Mouse (Mus musculus): ENCODE measurements at regions not wholly inside any gene's neighbourhood (a gene's known extent, or its start where the extent isn't known, plus 50 kb on each side); places are given as distances from the start of the nearest gene placed in this dataset.
A peak's percentile ranks its signal among the peaks of the same experiment; 100 is the strongest.
"Not testable (repeated sequence)": the region's sequence is repeated elsewhere in the genome, so short reads cannot be mapped to it uniquely, and the experiment has no call there.

- DNase-seq (ENCODE audit: extremely low spot score in 1 of 2, low spot score in 2 of 2) = peak; percentile 26 to 70
- intact Hi-C loops (cut with DNase I) = no loop called here
Measured at GRCm38 (mm10) chr1:30584806-30585205, 288.9 kb downstream of the Phf3 start.

- intact Hi-C loops (cut with DNase I) = no loop called here
- no peak for DNase-seq (ENCODE audit: extremely low spot score in 1 of 2, low spot score in 2 of 2)
Measured at GRCm38 (mm10) chr1:30583860-30584259, 289.9 kb downstream of the Phf3 start.

- intact Hi-C loops (cut with DNase I) = no loop called here
- no peak for DNase-seq (ENCODE audit: extremely low spot score in 1 of 2, low spot score in 2 of 2)
Measured at GRCm38 (mm10) chr1:30564757-30565156, 309.0 kb downstream of the Phf3 start.

- DNase-seq (ENCODE audit: extremely low spot score in 1 of 2, low spot score in 2 of 2); intact Hi-C loops (cut with DNase I): not testable (repeated sequence)
Measured at GRCm38 (mm10) chr1:30548761-30549160, 325.0 kb downstream of the Phf3 start.

GRCm38 (mm10) chr1:30540088-30540698, 333.5 kb downstream of the Phf3 start:
- intact Hi-C loops (cut with DNase I) = no loop called here
- no peak for DNase-seq (ENCODE audit: extremely low spot score in 1 of 2, low spot score in 2 of 2)

- no peak for DNase-seq (ENCODE audit: extremely low spot score in 1 of 2, low spot score in 2 of 2)
Measured at GRCm38 (mm10) chr1:30536989-30537975, 336.4 kb downstream of the Phf3 start.

GRCm38 (mm10) chr1:30517348-30517747, 356.4 kb downstream of the Phf3 start:
- intact Hi-C loops (cut with DNase I) = no loop called here
- no peak for DNase-seq (ENCODE audit: extremely low spot score in 1 of 2, low spot score in 2 of 2)

More at GRCm38 (mm10) chr1:30536989-30537975, 336.4 kb downstream of the Phf3 start:
- intact Hi-C loops (cut with DNase I) = no loop called here

- no peak for DNase-seq (ENCODE audit: extremely low spot score in 1 of 2, low spot score in 2 of 2)
- intact Hi-C loops (cut with DNase I) = no loop called here
Measured at GRCm38 (mm10) chr1:30515846-30516245, 357.9 kb downstream of the Phf3 start.

GRCm38 (mm10) chr1:30503224-30503623, 370.5 kb downstream of the Phf3 start:
- intact Hi-C loops (cut with DNase I) = no loop called here
- DNase-seq (ENCODE audit: extremely low spot score in 1 of 2, low spot score in 2 of 2) = peak; percentile 19 to 77

- DNase-seq (ENCODE audit: extremely low spot score in 1 of 2, low spot score in 2 of 2) = no peak
- intact Hi-C loops (cut with DNase I) = no loop called here
Measured at GRCm38 (mm10) chr1:30460295-30460958, 413.3 kb downstream of the Phf3 start.

GRCm38 (mm10) chr1:30437964-30438363, 435.8 kb downstream of the Phf3 start:
- intact Hi-C loops (cut with DNase I) = no loop called here
- DNase-seq (ENCODE audit: extremely low spot score in 1 of 2, low spot score in 2 of 2) = no peak

- intact Hi-C loops (cut with DNase I) = no loop called here
- DNase-seq (ENCODE audit: extremely low spot score in 1 of 2, low spot score in 2 of 2) = peak in 1 of 2 experiments; percentile 2
Measured at GRCm38 (mm10) chr1:30416582-30416981, 457.1 kb downstream of the Phf3 start.

GRCm38 (mm10) chr1:30414881-30415439, 458.8 kb downstream of the Phf3 start:
- no peak for DNase-seq (ENCODE audit: extremely low spot score in 1 of 2, low spot score in 2 of 2)

More at GRCm38 (mm10) chr1:30414881-30415439, 458.8 kb downstream of the Phf3 start:
- intact Hi-C loops (cut with DNase I) = no loop called here

Data from left cerebral cortex, postnatal 10 days (tissue).